Mouse (Mus musculus): Measurements from ENCODE around the gene Ttc38.

DNA sequence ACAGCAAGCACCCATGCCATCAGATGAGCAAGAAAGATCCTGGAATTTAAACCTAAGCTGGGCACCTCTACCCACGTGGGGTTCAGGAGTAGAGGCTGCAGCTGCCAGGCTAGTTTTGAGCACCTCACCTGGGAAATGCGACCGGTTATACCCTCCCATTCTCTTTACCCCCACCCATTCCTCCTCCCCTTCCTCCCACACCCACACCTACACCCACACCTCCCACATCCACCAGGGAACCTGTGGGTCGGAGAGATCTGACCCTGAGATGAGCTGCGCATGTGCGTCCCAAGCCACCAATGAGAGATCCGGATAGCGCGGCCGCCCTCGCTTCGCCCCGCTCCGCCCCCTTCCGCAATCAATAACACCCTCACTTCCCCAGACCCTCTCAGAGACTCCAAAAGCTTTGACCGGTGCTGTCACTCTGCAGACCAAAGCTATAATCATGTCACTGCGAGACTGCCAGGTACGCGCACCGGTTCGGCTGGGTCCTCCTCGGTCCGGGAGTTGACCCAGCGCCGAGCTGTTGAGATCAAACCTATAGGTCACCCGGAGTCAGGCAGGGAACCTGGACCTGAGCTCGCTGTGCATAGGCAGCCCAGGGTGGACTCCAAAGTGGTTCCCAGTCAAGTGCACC is at the start of gene Ttc38:
- TF ChIP-seq CTCF (conservative IDR thresholded peaks at IDR 0.05; ENCODE audit: insufficient read depth, insufficient read length, low read depth, low read length): no peak
- TF ChIP-seq POLR2A (IDR thresholded peaks at IDR 0.05; ENCODE audit: low read depth, low read length): peak; percentile 55
